Mouse (Mus musculus) kidney, postnatal 0 days (tissue): ENCODE data around the gene Slc11a1. TPM values are rescaled to one million over a fixed set of nuclear protein-coding genes. Genes with fewer than 3 reads are reported as not detected.
"Not testable (repeated sequence)": the region's sequence is repeated elsewhere in the genome, so short reads cannot be mapped to it uniquely, and the experiment has no call there.

Experiments
- ATAC-seq: fragments of 200-750 bp; cut with Nextera tagmentation; replicated peaks from 2 replicates; pipeline ENCODE4 v1.8.0; 2017; ENCODE audit warnings: low read depth, moderate number of reproducible peaks, moderate TSS enrichment, moderate library complexity; ENCODE audit not compliant: low FRiP score
- DNase-seq: peaks from one replicate; pipeline ENCODE4 v3.0.0-alpha.2; 2016; ENCODE audit warnings: low spot score
- H3K27ac ChIP-seq: fragments of 300-500 bp; sonication (generic); 2 replicates; pipeline ENCODE4 v1.5.1; 2014; ENCODE audit warnings: mild to moderate bottlenecking
- H3K27me3 ChIP-seq: fragments of 300-500 bp; sonication (generic); 2 replicates; pipeline ENCODE4 v1.6.1; 2014; ENCODE audit warnings: low read length, mixed read lengths; ENCODE audit not compliant: insufficient read depth
- H3K36me3 ChIP-seq: fragments of 300-500 bp; sonication (generic); 2 replicates; pipeline ENCODE4 v1.6.1; 2014; ENCODE audit warnings: low read length, mixed read lengths; ENCODE audit not compliant: insufficient read depth
- H3K4me1 ChIP-seq: fragments of 300-500 bp; sonication (generic); replicated peaks from 2 replicates; pipeline ENCODE4 v1.6.1; 2014; ENCODE audit warnings: antibody characterized with exemption, low read length, mixed read lengths; ENCODE audit not compliant: insufficient read depth
- H3K4me2 ChIP-seq: fragments of 300-500 bp; sonication (generic); 2 replicates; pipeline ENCODE4 v1.6.1; 2014; ENCODE audit warnings: mild to moderate bottlenecking, low read length, moderate library complexity, mixed read lengths
- H3K4me3 ChIP-seq: fragments of 300-500 bp; sonication (generic); replicated peaks from 2 replicates; pipeline ENCODE4 v1.5.1; 2014; ENCODE audit warnings: low read depth, low read length
- H3K9ac ChIP-seq: fragments of 300-500 bp; sonication (generic); 2 replicates; pipeline ENCODE4 v1.6.1; 2014; ENCODE audit warnings: low read depth, low read length
- H3K9me3 ChIP-seq: fragments of 300-500 bp; sonication (generic); replicated peaks from 2 replicates; pipeline ENCODE4 v1.6.1; 2016; ENCODE audit warnings: low read length, inconsistent platforms, mixed read lengths
- CTCF ChIP-seq: IDR thresholded peaks from 2 replicates; pipeline ENCODE4 v1.5.1; 2016; ENCODE audit warnings: antibody characterized with exemption, low read depth, mild to moderate bottlenecking, moderate library complexity
- WGBS: fragments of 180-500 bp; shearing (Covaris S2); extraction: QIAGEN DNeasy Blood & Tissue Kit; methylation state at CpG from one replicate; pipeline ENCODE4 v1.1.7; 2014; 5-methylcytosine and 5-hydroxymethylcytosine counted together
- polyA plus RNA-seq: library from polyadenylated mRNA; unstranded; fragments of >200 nt; fragmentation: Nextera tagmentation; extraction: Ambion mirVana; gene quantifications from 2 replicates; pipeline ENCODE4 v1.2.1, GENCODE M21; 2015

Slc11a1 gene
- 2.6 and 3.6 TPM in 2 replicates for polyA plus RNA-seq

- Histone ChIP-seq H3K27ac (no peak within 1 kb of the TSS), H3K4me3 (no peak within 1 kb of the TSS), H3K27me3 (no peaks in the 10 kb centered on the region), H3K36me3 (no peaks in the 10 kb centered on the region), H3K4me2 (no peak within 1 kb of the TSS), H3K9me3 (no peaks in the 10 kb centered on the region), H3K4me1 (no peaks in the 10 kb centered on the region), H3K9ac (no peak within 1 kb of the TSS)
- no peak for TF ChIP-seq CTCF
- ATAC-seq, result no peak
- WGBS, result 59% methylated on average over 8 of the region's 8 CpGs
- DNase-seq, result no peak
Measured at GRCm38 (mm10) chr1:74374980-74375379, at the start of gene Slc11a1. TSS of gene Slc11a1 (plus strand) at chr1:74375195.

- H3K4me2 ChIP-seq, H3K27me3 ChIP-seq, H3K9ac ChIP-seq, H3K36me3 ChIP-seq, DNase-seq, H3K27ac ChIP-seq, H3K9me3 ChIP-seq, ATAC-seq, H3K4me3 ChIP-seq: not testable (repeated sequence)
- WGBS, result 90% methylated on average over 2 of the region's 2 CpGs
- peaks cover 14% of the 10 kb centered on the region for H3K4me1 ChIP-seq
- peak; percentile 47 for TF ChIP-seq CTCF
Measured at GRCm38 (mm10) chr1:74326916-74327315, 48.1 kb upstream of the Slc11a1 start.

GRCm38 (mm10) chr1:74329899-74330431, 45.0 kb upstream of the Slc11a1 start:
- TF ChIP-seq CTCF, result no peak
- Histone ChIP-seq H3K36me3 (no peaks in the 10 kb centered on the region), H3K27me3 (no peaks in the 10 kb centered on the region), H3K27ac (peak overlapping the region; percentile 70; the same call in 1 of the 2 replicates), H3K4me1 (peaks cover 18% of the 10 kb centered on the region), H3K9me3 (no peaks in the 10 kb centered on the region), H3K4me2 (no peak overlapping the region), H3K4me3 (no peak overlapping the region), H3K9ac (no peak overlapping the region)
- no peak for ATAC-seq
- DNase-seq, result peak; percentile 18
- 64% methylated on average over 7 of the region's 7 CpGs for WGBS

- Histone ChIP-seq H3K4me2 (no peak overlapping the region), H3K27me3 (no peaks in the 10 kb centered on the region), H3K9ac (no peak overlapping the region), H3K27ac (peak overlapping the region; percentile 70), H3K4me3 (no peak overlapping the region), H3K9me3 (no peaks in the 10 kb centered on the region), H3K4me1 (peaks cover 18% of the 10 kb centered on the region), H3K36me3 (no peaks in the 10 kb centered on the region)
- 52% methylated on average over 4 of the region's 4 CpGs for WGBS
- no peak for TF ChIP-seq CTCF
- ATAC-seq, result no peak
- DNase-seq, result peak; percentile 27
Measured at GRCm38 (mm10) chr1:74331046-74331681, 43.8 kb upstream of the Slc11a1 start.

- H3K4me1 ChIP-seq, result peaks cover 18% of the 10 kb centered on the region
- peak; percentile 61 for TF ChIP-seq CTCF
- WGBS, result under 1% methylated on average over 36 of the region's 36 CpGs
Measured at GRCm38 (mm10) chr1:74332241-74332763, 42.7 kb upstream of the Slc11a1 start.

GRCm38 (mm10) chr1:74332930-74333329, 42.1 kb upstream of the Slc11a1 start:
- ATAC-seq (no peak), DNase-seq (peak; percentile 15)
- H3K4me3 ChIP-seq, result peak overlapping the region; percentile 47
- H3K36me3 ChIP-seq, result no peaks in the 10 kb centered on the region
- WGBS, result 6% methylated on average over 9 of the region's 9 CpGs
- H3K27ac ChIP-seq, result peak overlapping the region; percentile 70
- no peaks in the 10 kb centered on the region for H3K9me3 ChIP-seq
- no peaks in the 10 kb centered on the region for H3K27me3 ChIP-seq
- H3K4me2 ChIP-seq, result peak overlapping the region; percentile 82
- TF ChIP-seq CTCF, result no peak
- H3K4me1 ChIP-seq, result peaks cover 18% of the 10 kb centered on the region
- H3K9ac ChIP-seq, result peak overlapping the region; percentile 56

More at GRCm38 (mm10) chr1:74332241-74332763, 42.7 kb upstream of the Slc11a1 start:
- Histone ChIP-seq H3K4me2 (peak overlapping the region; percentile 82), H3K4me3 (peak overlapping the region; percentile 47), H3K9ac (peak overlapping the region; percentile 56), H3K27ac (peak overlapping the region; percentile 70), H3K36me3 (no peaks in the 10 kb centered on the region), H3K27me3 (no peaks in the 10 kb centered on the region), H3K9me3 (no peaks in the 10 kb centered on the region)
- ATAC-seq, result peak; percentile 96
- DNase-seq, result peak; percentile 97
